Mouse (Mus musculus) neural tube, postnatal 0 days (tissue): ENCODE data around the gene Olfr1197. TPM values are rescaled to one million over a fixed set of nuclear protein-coding genes. Genes with fewer than 3 reads are reported as not detected.

Experiments used
- polyA plus RNA-seq: library from polyadenylated mRNA; unstranded; fragments of >200 nt; fragmentation: Nextera tagmentation; extraction: Ambion mirVana; gene quantifications from 2 replicates; pipeline ENCODE4 v1.2.1, GENCODE M21; 2015

Olfr1197 gene
- polyA plus RNA-seq, result not detected in 2 replicates

GRCm38 (mm10) chr2:88732266-88732665 lies at the start of gene Olfr1197:
TSS of gene Olfr1197 (minus strand) at chr2:88732366.

GRCm38 (mm10) chr2:88770388-88770787 lies 38.2 kb upstream of the Olfr1197 start, which contains the start of gene Olfr1200:
TSS of gene Olfr1200 (minus strand) at chr2:88770488.

GRCm38 (mm10) chr2:88760369-88760768 lies 28.2 kb upstream of the Olfr1197 start, which contains the start of gene Olfr1199:
TSS of gene Olfr1199 (minus strand) at chr2:88760469.

GRCm38 (mm10) chr2:88751270-88751669 lies 19.1 kb upstream of the Olfr1197 start, which contains the start of gene Olfr1198:
TSS of gene Olfr1198 (minus strand) at chr2:88751370.

GRCm38 (mm10) chr2:88704497-88704896 lies 27.7 kb downstream of the Olfr1197 start, which contains the start of gene Olfr1196:
TSS of gene Olfr1196 (minus strand) at chr2:88704597.

GRCm38 (mm10) chr2:88689087-88689486 lies 43.1 kb downstream of the Olfr1197 start, which contains the start of gene Olfr1195:
TSS of gene Olfr1195 (minus strand) at chr2:88689187.

Other genes with a start within 250 kb of the Olfr1197 start
- not detected in 2 replicates for gene Olfr1184, start 248.8 kb downstream of the Olfr1197 start, polyA plus RNA-seq
- gene Olfr1185-ps1, start 239.0 kb downstream of the Olfr1197 start, polyA plus RNA-seq, result not detected in 2 replicates
- gene Olfr1186, start 213.8 kb downstream of the Olfr1197 start, polyA plus RNA-seq, result not detected in 2 replicates
- not detected in 2 replicates for gene Olfr1188, start 175.4 kb downstream of the Olfr1197 start, polyA plus RNA-seq
- not detected in 2 replicates for gene Olfr1189, start 145.9 kb downstream of the Olfr1197 start, polyA plus RNA-seq
- gene Olfr1191-ps1, start 91.8 kb downstream of the Olfr1197 start, polyA plus RNA-seq, result not detected in 2 replicates
- gene Olfr1192-ps1, start 83.9 kb downstream of the Olfr1197 start, polyA plus RNA-seq, result not detected in 2 replicates
- not detected in 2 replicates for gene Olfr1193, start 56.7 kb downstream of the Olfr1197 start, polyA plus RNA-seq
- not detected in 2 replicates for gene Olfr1195, start 43.2 kb downstream of the Olfr1197 start, polyA plus RNA-seq
- gene Olfr1196, start 27.8 kb downstream of the Olfr1197 start, polyA plus RNA-seq, result not detected in 2 replicates
- not detected in 2 replicates for gene Olfr1198, start 19.0 kb upstream of the Olfr1197 start, polyA plus RNA-seq
- gene Olfr1199, start 28.1 kb upstream of the Olfr1197 start, polyA plus RNA-seq, result not detected in 2 replicates
- not detected in 2 replicates for gene Olfr1200, start 38.1 kb upstream of the Olfr1197 start, polyA plus RNA-seq
- gene Olfr1201, start 60.7 kb upstream of the Olfr1197 start, polyA plus RNA-seq, result not detected in 2 replicates
- gene Olfr1202, start 82.1 kb upstream of the Olfr1197 start, polyA plus RNA-seq, result not detected in 2 replicates
- not detected in 2 replicates for gene Olfr1205, start 97.4 kb upstream of the Olfr1197 start, polyA plus RNA-seq
- not detected in 2 replicates for gene Olfr1204, start 116.9 kb upstream of the Olfr1197 start, polyA plus RNA-seq
- not detected in 2 replicates for gene Olfr1206, start 130.9 kb upstream of the Olfr1197 start, polyA plus RNA-seq
- not detected in 2 replicates for gene Olfr1208, start 169.9 kb upstream of the Olfr1197 start, polyA plus RNA-seq
- not detected in 2 replicates for gene Olfr1209, start 182.8 kb upstream of the Olfr1197 start, polyA plus RNA-seq
- gene Olfr1211, start 205.7 kb upstream of the Olfr1197 start, polyA plus RNA-seq, result not detected in 2 replicates
- not detected in 2 replicates for gene Olfr1212, start 221.6 kb upstream of the Olfr1197 start, polyA plus RNA-seq
- gene Gm13762, start 247.9 kb upstream of the Olfr1197 start, polyA plus RNA-seq, result not detected in 2 replicates